Mouse (Mus musculus): ENCODE results near the gene Syne4. TPM values are rescaled to one million over a fixed set of nuclear protein-coding genes. Genes with fewer than 3 reads are reported as not detected.
A peak's percentile ranks its signal among the peaks of the same experiment; 100 is the strongest.

Gene Syne4
- polyA plus RNA-seq, 1 experiment from 2014 or later = 10.0 TPM

DNA sequence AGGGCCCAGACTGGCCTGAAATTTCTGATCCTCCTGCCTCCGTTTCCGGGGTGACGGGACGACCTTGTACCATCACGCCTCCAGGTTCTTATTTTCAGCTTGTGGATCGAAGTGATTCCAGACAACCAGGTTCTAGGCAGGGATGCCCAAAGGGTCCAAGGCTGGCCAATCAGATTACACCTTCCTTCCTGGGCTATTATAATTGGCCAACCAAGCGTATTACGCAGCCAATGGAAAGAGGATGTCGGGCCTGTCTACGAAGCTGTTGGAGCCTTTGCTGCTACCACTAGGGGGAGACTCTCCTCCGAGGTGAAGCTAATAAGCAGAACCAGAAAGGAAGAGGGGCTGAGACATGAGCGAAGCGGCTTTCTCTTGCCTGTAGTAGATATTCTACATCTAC, 17.3 kb downstream of the Syne4 start:
- H3K9me3 ChIP-seq (replicated peaks; ENCODE audit: control insufficient read depth, low read length) = no peaks in the 10 kb centered on the region
- peak overlapping the region; percentile 26 for H3K27ac ChIP-seq (ENCODE audit: low read length)
- peak overlapping the region; percentile 44 for H3K4me2 ChIP-seq (ENCODE audit: low read depth, low read length)
- H3K36me3 ChIP-seq (ENCODE audit: control insufficient read depth, insufficient read depth) = no peaks in the 10 kb centered on the region
- ATAC-seq (replicated peaks; ENCODE audit: extremely low read depth, insufficient read depth, low FRiP score) = 0 out of 2 replicates have a peak, but pooled peaks have one; percentile 32
- 11% methylated on average over 13 of the region's 13 CpGs for WGBS
- no peak overlapping the region for H3K9ac ChIP-seq (ENCODE audit: low read length)
- H3K4me3 ChIP-seq (ENCODE audit: low read length) = no peak overlapping the region; the same call in 1 of the 2 replicates
- peaks cover 12% of the 10 kb centered on the region for H3K27me3 ChIP-seq (ENCODE audit: control insufficient read depth, insufficient read depth, low read length)
- H3K4me1 ChIP-seq (ENCODE audit: control insufficient read depth, insufficient read depth, low read length) = peaks cover 36% of the 10 kb centered on the region

DNA sequence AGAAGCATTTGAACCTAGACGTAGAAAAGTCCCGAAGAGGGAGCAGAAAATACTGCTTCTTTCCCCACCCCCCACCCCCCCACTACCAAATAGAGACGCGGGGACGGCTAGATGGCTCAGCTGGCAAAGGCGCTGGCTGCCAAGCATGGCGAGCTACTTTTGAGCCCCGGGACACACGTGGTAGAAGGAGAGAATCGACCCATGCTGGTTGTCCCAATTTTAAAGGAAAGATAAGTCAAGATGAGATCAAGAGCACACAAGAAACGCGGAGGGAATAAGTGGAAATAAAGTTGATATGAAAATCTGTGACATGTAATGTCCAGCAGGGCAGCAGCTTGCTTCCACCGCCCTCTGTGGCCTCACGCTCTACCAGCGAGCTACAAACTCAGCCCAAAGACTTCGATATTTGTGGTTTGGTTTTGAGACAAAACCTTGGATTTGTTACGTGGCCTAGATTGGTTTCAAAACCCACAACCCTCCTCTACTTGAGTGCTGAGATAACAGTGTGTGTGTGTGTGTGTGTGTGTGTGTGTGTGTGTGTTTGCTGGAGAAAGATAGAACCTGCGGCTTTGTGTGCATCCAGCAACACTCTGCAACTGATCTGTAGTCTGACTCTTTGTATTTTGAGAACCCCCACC, 18.1 kb downstream of the Syne4 start:
- Histone ChIP-seq H3K9me3 (replicated peaks; ENCODE audit: control insufficient read depth, low read length) (no peaks in the 10 kb centered on the region), H3K9ac (ENCODE audit: low read length) (no peak overlapping the region), H3K36me3 (ENCODE audit: control insufficient read depth, insufficient read depth) (no peaks in the 10 kb centered on the region), H3K4me1 (ENCODE audit: control insufficient read depth, insufficient read depth, low read length) (peaks cover 30% of the 10 kb centered on the region), H3K27ac (ENCODE audit: low read length) (peak overlapping the region; percentile 83), H3K4me2 (ENCODE audit: low read depth, low read length) (peak overlapping the region; percentile 44; the same call in 1 of the 2 replicates), H3K27me3 (ENCODE audit: control insufficient read depth, insufficient read depth, low read length) (peaks cover 12% of the 10 kb centered on the region), H3K4me3 (ENCODE audit: low read length) (no peak overlapping the region)
- 50% methylated on average over 18 of the region's 18 CpGs for WGBS
- no peak for ATAC-seq (replicated peaks; ENCODE audit: extremely low read depth, insufficient read depth, low FRiP score)

DNA sequence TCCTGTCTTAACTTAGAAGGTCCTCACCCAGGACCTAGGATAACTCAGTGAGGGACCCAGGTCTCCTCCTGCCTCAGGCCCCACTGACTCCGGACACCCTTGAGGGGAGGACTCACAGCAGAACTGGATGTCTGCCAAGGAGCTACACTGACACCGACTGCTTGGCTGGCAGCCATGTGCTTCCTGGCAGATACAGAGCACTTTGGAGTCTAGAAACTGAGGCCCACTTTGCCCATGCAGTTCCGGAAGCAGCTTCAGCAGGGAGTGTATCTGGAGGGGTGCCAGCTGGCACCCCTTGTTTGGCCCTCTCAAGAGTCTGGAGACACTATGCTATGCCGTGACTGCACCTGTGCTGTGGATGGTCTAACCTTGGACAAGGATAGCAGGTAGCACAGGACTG, 18.8 kb downstream of the Syne4 start:
- Histone ChIP-seq H3K9ac (ENCODE audit: low read length) (no peak overlapping the region), H3K27ac (ENCODE audit: low read length) (peak overlapping the region; percentile 83), H3K36me3 (ENCODE audit: control insufficient read depth, insufficient read depth) (no peaks in the 10 kb centered on the region), H3K4me3 (ENCODE audit: low read length) (no peak overlapping the region), H3K27me3 (ENCODE audit: control insufficient read depth, insufficient read depth, low read length) (peaks cover 12% of the 10 kb centered on the region), H3K4me1 (ENCODE audit: control insufficient read depth, insufficient read depth, low read length) (peaks cover 30% of the 10 kb centered on the region), H3K9me3 (replicated peaks; ENCODE audit: control insufficient read depth, low read length) (no peaks in the 10 kb centered on the region), H3K4me2 (ENCODE audit: low read depth, low read length) (peak overlapping the region; percentile 44; the same call in 1 of the 2 replicates)
- 5% methylated on average over 4 of the region's 4 CpGs for WGBS
- peak; percentile 89 for ATAC-seq (replicated peaks; ENCODE audit: extremely low read depth, insufficient read depth, low FRiP score)

DNA sequence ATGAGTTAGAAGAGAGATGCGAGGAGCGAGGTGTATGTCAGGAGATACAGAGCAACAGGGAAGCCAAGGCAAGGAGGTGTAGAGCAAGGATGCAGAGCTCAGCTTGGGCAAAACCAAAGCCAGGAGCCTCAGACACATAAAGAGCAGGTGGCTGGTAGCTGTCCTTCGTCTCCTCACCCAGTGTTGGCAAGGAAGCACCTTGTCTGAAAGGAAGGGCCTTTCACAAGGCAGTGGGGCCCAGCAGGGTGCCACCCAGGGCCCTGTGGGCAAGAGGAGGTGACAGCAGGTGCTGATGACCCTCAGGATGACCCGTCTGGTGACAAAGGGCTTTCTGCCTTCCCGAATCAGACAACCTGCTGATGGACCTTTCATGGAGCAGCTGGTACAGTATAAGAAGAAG, 20.0 kb downstream of the Syne4 start:
- Histone ChIP-seq H3K36me3 (ENCODE audit: control insufficient read depth, insufficient read depth) (no peaks in the 10 kb centered on the region), H3K27me3 (ENCODE audit: control insufficient read depth, insufficient read depth, low read length) (peaks cover 12% of the 10 kb centered on the region), H3K4me2 (ENCODE audit: low read depth, low read length) (no peak overlapping the region), H3K4me1 (ENCODE audit: control insufficient read depth, insufficient read depth, low read length) (peaks cover 30% of the 10 kb centered on the region), H3K9me3 (replicated peaks; ENCODE audit: control insufficient read depth, low read length) (no peaks in the 10 kb centered on the region), H3K9ac (ENCODE audit: low read length) (no peak overlapping the region), H3K27ac (ENCODE audit: low read length) (no peak overlapping the region), H3K4me3 (ENCODE audit: low read length) (no peak overlapping the region)
- 67% methylated on average over 5 of the region's 5 CpGs for WGBS
- ATAC-seq (replicated peaks; ENCODE audit: extremely low read depth, insufficient read depth, low FRiP score) = no peak

DNA sequence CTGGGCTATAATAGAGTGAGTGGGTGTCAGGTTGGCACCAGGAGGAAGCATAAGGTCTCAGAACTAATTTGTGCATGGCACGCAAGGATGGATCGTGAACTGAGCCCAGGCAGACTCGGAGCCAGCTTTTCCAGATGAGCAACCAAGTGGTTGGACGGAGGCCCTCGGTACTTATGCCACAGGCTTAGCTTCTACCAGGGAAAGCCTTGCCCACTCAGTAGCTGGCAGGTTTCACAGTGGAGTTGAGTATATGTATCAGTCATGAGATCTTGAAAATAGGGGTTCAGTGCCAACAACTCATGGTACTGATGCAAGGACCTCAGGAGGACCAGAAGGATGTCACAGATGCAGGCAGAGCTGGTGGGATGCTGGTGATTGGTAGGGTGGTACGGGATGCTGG, 21.1 kb downstream of the Syne4 start:
- no peak for ATAC-seq (replicated peaks; ENCODE audit: extremely low read depth, insufficient read depth, low FRiP score)
- Histone ChIP-seq H3K4me2 (ENCODE audit: low read depth, low read length) (no peak overlapping the region), H3K9ac (ENCODE audit: low read length) (no peak overlapping the region), H3K4me1 (ENCODE audit: control insufficient read depth, insufficient read depth, low read length) (peaks cover 30% of the 10 kb centered on the region), H3K36me3 (ENCODE audit: control insufficient read depth, insufficient read depth) (no peaks in the 10 kb centered on the region), H3K9me3 (replicated peaks; ENCODE audit: control insufficient read depth, low read length) (no peaks in the 10 kb centered on the region), H3K4me3 (ENCODE audit: low read length) (no peak overlapping the region), H3K27ac (ENCODE audit: low read length) (no peak overlapping the region), H3K27me3 (ENCODE audit: control insufficient read depth, insufficient read depth, low read length) (peaks cover 12% of the 10 kb centered on the region)
- WGBS = 73% methylated on average over 6 of the region's 6 CpGs

DNA sequence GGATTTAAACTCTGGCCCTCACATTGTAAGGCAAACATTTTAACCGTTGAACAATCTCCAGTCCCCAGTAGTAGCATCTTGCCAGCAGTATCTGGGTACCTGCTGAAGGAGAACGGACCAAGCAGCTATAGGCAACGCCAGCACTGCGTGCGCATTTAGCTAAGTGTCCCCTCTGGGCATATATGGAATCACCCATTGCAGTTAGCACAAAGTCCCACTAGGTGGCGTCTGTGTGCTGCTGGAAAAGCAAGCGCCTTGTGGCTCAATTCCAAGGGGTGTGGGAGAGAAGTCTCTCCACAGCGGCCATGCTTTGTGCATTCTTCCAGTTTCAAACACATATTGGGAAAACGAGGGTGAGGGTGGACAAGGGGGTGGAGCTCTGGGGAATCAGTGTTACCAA, 21.8 kb downstream of the Syne4 start:
- 4% methylated on average over 9 of the region's 9 CpGs for WGBS
- H3K9ac ChIP-seq (ENCODE audit: low read length) = no peak overlapping the region
- peaks cover 12% of the 10 kb centered on the region for H3K27me3 ChIP-seq (ENCODE audit: control insufficient read depth, insufficient read depth, low read length)
- H3K4me1 ChIP-seq (ENCODE audit: control insufficient read depth, insufficient read depth, low read length) = peaks cover 29% of the 10 kb centered on the region
- no peak for ATAC-seq (replicated peaks; ENCODE audit: extremely low read depth, insufficient read depth, low FRiP score)
- H3K9me3 ChIP-seq (replicated peaks; ENCODE audit: control insufficient read depth, low read length) = no peaks in the 10 kb centered on the region
- no peak overlapping the region for H3K4me3 ChIP-seq (ENCODE audit: low read length)
- H3K36me3 ChIP-seq (ENCODE audit: control insufficient read depth, insufficient read depth) = no peaks in the 10 kb centered on the region
- no peak overlapping the region for H3K27ac ChIP-seq (ENCODE audit: low read length)
- no peak overlapping the region for H3K4me2 ChIP-seq (ENCODE audit: low read depth, low read length)

DNA sequence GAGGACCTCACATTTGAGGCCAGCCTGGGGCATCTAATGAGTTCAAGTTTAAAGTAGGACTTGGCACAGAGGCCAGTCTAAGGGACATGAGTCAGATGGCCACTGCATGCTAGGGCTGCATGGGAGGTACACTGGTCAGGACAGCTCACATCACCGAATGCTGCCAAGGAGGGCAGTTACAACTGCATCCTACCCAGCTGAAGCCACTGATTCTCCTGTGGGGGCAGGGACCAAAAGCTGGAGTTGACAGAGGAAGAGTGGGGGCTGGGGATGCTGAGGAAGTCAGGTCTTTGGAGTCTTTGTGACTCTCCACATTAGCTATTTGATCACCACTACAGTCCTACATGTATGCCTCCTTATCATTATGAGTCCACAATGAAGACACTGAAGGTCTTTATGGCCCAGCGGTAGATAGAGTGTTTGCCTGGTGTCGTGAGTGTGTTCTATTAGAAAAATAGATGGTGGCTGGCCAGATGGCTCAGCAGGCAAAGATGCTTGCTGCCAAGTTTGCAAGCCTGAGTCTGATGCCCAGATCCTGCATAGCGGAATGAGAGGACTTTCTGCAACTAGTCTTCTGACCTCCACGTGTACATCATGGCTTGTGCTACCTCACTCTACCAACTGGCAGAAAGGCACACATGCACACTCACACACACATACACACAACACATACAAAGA, 25.0 kb downstream of the Syne4 start:
- no peaks in the 10 kb centered on the region for H3K36me3 ChIP-seq (ENCODE audit: control insufficient read depth, insufficient read depth)
- H3K27me3 ChIP-seq (ENCODE audit: control insufficient read depth, insufficient read depth, low read length) = peaks cover 18% of the 10 kb centered on the region
- H3K4me3 ChIP-seq (ENCODE audit: low read length) = no peak overlapping the region
- peaks cover 3% of the 10 kb centered on the region; the same call in 1 of the 2 replicates for H3K4me1 ChIP-seq (ENCODE audit: control insufficient read depth, insufficient read depth, low read length)
- 71% methylated on average over 5 of the region's 5 CpGs for WGBS
- H3K4me2 ChIP-seq (ENCODE audit: low read depth, low read length) = no peak overlapping the region
- ATAC-seq (replicated peaks; ENCODE audit: extremely low read depth, insufficient read depth, low FRiP score) = no peak
- H3K9me3 ChIP-seq (replicated peaks; ENCODE audit: control insufficient read depth, low read length) = no peaks in the 10 kb centered on the region
- no peak overlapping the region for H3K9ac ChIP-seq (ENCODE audit: low read length)
- H3K27ac ChIP-seq (ENCODE audit: low read length) = no peak overlapping the region

DNA sequence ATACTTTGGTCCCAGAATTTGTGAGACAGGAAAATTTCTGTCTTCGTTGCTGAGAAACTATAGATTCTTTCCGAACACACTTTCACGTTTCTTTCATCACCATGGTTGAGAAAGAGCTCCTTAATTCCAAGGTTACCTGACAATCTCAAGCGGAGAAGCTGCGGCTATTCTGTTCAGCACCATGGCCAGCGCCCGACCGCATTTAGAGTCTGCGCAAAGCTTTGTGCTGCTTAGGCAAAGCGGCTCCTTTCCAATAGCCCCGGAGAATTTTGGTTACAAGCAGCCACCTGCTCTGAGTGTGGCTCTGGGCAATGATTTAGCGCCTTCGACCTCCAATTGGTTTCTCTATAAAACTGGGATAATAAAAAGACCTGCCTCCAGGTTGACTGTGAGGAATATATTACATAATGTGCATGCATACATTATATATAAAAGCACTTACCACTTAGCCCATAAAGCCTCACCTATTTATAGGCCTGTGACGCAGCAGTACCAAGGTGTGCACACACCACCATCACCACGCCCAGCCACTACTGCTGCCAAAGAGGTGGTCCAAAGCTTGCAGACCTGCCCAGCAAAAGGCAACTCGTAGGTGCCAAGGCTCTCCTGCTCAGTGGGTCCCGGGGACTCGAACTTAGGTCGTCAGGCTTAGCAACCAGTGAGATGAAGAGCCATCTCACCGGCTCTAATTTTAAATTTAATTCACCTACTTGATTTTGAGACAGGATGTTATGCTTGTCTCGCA, 32.2 kb downstream of the Syne4 start:
- WGBS = 21% methylated on average over 21 of the region's 21 CpGs
- Histone ChIP-seq H3K36me3 (ENCODE audit: control insufficient read depth, insufficient read depth) (no peaks in the 10 kb centered on the region), H3K9ac (ENCODE audit: low read length) (no peak overlapping the region), H3K27me3 (ENCODE audit: control insufficient read depth, insufficient read depth, low read length) (peaks cover 40% of the 10 kb centered on the region), H3K4me1 (ENCODE audit: control insufficient read depth, insufficient read depth, low read length) (no peaks in the 10 kb centered on the region), H3K4me3 (ENCODE audit: low read length) (no peak overlapping the region), H3K27ac (ENCODE audit: low read length) (no peak overlapping the region), H3K4me2 (ENCODE audit: low read depth, low read length) (no peak overlapping the region), H3K9me3 (replicated peaks; ENCODE audit: control insufficient read depth, low read length) (no peaks in the 10 kb centered on the region)
- ATAC-seq (replicated peaks; ENCODE audit: extremely low read depth, insufficient read depth, low FRiP score) = no peak

DNA sequence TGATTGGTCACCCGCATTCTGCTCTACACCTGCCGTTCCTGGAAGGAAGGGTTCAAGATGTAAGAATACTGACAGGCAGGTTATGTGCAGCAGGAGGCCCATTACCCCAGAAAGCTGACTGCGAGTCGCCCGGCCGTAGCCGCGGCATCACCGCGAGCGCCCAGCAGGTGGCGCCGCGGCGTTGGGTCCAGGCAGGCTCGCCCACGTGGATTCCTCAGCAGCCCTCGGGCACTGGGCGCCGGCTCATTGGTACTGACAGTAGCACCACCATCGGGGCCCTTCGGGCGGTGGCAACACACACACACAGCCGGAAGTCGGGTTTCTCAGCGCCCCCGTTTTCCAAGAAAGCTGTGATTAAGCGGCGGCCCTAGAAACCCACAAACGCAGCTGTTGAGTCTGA, 33.2 kb downstream of the Syne4 start:
- H3K9ac ChIP-seq (ENCODE audit: low read length) = no peak overlapping the region
- ATAC-seq (replicated peaks; ENCODE audit: extremely low read depth, insufficient read depth, low FRiP score) = no peak; the same call in 1 of the 2 replicates
- no peaks in the 10 kb centered on the region for H3K9me3 ChIP-seq (replicated peaks; ENCODE audit: control insufficient read depth, low read length)
- H3K4me2 ChIP-seq (ENCODE audit: low read depth, low read length) = no peak overlapping the region
- H3K4me1 ChIP-seq (ENCODE audit: control insufficient read depth, insufficient read depth, low read length) = no peaks in the 10 kb centered on the region
- H3K27me3 ChIP-seq (ENCODE audit: control insufficient read depth, insufficient read depth, low read length) = peaks cover 44% of the 10 kb centered on the region
- no peak overlapping the region for H3K27ac ChIP-seq (ENCODE audit: low read length)
- 2% methylated on average over 30 of the region's 30 CpGs for WGBS
- no peaks in the 10 kb centered on the region for H3K36me3 ChIP-seq (ENCODE audit: control insufficient read depth, insufficient read depth)
- H3K4me3 ChIP-seq (ENCODE audit: low read length) = no peak overlapping the region

Measured in heart, embryonic 16.5 days (tissue).